Mouse (Mus musculus): ENCODE measurements around the gene 1700029I15Rik.

DNA sequence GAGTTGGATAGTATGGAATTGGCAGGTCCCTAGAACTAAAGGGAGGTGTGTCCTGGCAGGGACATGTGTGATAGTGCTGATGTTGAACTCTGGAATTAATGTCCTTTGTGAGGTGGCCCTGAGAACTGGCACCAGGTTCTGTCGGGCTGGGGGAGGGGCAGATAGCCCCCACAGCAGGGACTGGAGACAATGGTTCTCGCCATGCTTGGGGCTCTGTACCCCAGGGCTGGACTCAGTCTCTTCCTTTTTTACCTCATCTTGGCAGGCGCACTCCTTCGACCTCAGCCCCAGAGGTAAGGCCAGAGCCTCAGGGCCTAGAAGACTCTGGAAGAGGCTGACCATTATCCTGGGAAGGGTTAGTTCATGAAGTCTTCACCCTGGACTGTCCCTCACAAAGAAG lies 421 bp downstream of the 1700029I15Rik start:
- no peak for TF ChIP-seq POLR2A (IDR thresholded peaks at IDR 0.05; ENCODE audit: insufficient read depth, low read length)
- TF ChIP-seq CTCF (IDR thresholded peaks at IDR 0.05; ENCODE audit: low read depth, low read length) = no peak
- no peak for TF ChIP-seq EP300 (IDR thresholded peaks at IDR 0.05; ENCODE audit: insufficient read depth, low read depth, low read length)

Data from ES-Bruce4 (cell line).